Mouse (Mus musculus): ENCODE results near the gene Twist2.

DNA sequence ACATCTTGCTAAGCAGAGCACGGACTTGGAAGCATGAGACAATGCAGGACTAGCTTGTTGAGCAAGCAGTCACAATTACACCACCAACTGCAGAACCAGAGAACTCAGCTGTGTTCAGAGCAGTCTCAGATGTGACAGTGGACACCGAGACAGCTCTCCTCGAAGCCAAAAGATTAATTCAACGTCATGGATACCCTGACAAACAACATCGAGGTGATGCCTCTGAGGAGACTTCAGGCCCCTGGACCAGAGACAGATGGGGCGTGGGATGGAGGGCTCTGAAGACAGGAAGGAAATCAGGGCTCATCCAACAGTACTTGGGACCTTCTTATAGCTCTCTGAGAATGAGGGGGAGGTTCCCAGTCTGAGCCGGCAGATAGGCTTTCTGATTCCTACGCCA is 79.6 kb downstream of the Twist2 start:
- TF ChIP-seq POLR2A (IDR thresholded peaks at IDR 0.05; ENCODE audit: low read depth, low read length) (no peak), CTCF (IDR thresholded peaks at IDR 0.05; ENCODE audit: extremely low read depth, insufficient read length, insufficient replicate concordance, low read depth, low read length) (no peak)
